Mouse (Mus musculus) c-Kit-negative CD71-positive TER-119-positive erythroid progenitor cells, embryonic 14.5 days (primary cell): ENCODE results near the gene Il12rb1.
"Not testable (repeated sequence)": the region's sequence is repeated elsewhere in the genome, so short reads cannot be mapped to it uniquely, and the experiment has no call there.

Experiments used
- DNase-seq: peaks from one replicate; pipeline ENCODE4 v3.0.0-alpha.2; 2013; ENCODE audit warnings: low read depth, low spot score

The Il12rb1 gene

DNA sequence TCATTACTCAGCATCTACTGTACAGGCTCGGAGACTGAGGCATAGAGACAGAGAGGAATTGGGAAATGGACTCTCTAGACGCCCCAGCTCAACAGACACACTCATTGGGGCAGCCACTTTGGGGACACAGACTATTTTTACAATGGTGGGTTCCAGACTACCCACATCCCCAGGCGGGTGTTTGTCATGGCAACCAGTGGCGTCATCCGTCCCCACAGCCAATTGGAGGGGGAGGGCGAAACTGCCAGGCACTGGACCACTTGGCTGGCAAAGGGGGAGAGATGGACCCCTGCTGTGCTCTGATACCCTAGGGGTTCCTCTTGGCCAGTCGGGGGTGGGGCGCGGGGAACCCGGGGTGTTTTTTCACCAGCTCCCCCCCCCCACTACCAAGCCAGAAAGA is 7.6 kb upstream of the Il12rb1 start:
- DNase-seq: no peak

GRCm38 (mm10) chr8:70801156-70801555 is 7.1 kb upstream of the Il12rb1 start:
- DNase-seq: no peak

DNA sequence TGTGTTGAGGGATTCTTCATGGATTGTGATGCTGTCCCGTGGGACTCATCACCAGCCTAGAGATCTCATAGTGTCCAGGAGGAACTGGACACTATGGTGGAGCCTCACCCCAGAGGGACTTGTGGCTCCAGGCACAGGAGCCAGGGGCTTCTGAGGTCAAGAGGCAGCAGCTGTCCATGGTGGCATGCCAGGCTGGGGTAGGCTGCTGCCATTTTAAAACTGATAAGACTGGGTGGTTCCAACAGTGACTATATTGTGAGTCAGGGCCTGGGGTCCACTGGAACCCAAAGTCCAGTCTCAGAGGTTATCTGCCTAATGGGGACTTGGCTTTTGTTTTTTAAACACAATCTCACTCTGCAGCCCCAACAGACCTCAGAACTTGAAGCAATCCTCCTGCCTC is 6.4 kb upstream of the Il12rb1 start:
- no peak for DNase-seq

- no peak for DNase-seq
Measured at GRCm38 (mm10) chr8:70802786-70803510, 5.3 kb upstream of the Il12rb1 start.

GRCm38 (mm10) chr8:70803761-70804480 is 4.3 kb upstream of the Il12rb1 start:
- DNase-seq: no peak

DNA sequence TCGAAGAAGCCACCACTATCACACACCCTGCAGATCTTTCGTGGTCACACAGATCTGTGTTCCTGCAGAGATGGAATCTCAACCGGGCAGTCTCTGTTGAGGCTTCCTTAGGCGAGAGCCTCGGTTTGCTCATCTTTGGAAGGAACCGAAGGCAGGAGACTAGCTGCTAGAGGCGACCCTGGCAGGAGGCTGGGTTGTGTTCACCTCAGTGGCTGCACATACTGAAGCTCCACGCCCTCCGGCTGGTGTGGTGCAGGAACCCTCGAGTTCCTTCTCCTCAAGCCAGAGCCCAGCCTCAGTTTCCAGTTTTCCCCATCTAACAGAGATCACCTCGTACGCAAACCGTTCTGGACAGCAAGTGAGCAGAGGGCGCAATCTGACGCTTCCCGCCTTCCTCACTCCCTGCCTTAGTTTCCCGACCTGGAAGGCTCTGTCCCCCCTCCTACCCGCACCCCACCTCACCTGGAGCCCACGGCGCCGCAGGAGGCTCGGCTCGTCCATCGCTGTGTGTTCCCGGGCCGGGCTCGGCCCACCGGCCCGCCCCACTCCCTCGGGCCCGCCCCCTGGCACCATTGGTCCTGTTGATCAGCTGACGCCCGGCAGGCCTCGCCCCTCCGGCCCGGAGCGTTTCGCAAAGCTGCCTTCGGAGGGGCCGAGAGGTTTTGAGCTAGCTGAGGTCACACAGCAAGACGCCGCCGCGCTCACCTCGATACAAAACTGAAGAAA is 3.6 kb upstream of the Il12rb1 start, which contains the start of gene Mast3:
TSS of gene Mast3 (minus strand) at position 574 of the 726 bp plus-strand sequence.
- peak; percentile 66 for DNase-seq

GRCm38 (mm10) chr8:70806541-70806940 is 1.7 kb upstream of the Il12rb1 start:
- no peak for DNase-seq

GRCm38 (mm10) chr8:70807304-70807703 is 945 bp upstream of the Il12rb1 start:
- DNase-seq: no peak

DNA sequence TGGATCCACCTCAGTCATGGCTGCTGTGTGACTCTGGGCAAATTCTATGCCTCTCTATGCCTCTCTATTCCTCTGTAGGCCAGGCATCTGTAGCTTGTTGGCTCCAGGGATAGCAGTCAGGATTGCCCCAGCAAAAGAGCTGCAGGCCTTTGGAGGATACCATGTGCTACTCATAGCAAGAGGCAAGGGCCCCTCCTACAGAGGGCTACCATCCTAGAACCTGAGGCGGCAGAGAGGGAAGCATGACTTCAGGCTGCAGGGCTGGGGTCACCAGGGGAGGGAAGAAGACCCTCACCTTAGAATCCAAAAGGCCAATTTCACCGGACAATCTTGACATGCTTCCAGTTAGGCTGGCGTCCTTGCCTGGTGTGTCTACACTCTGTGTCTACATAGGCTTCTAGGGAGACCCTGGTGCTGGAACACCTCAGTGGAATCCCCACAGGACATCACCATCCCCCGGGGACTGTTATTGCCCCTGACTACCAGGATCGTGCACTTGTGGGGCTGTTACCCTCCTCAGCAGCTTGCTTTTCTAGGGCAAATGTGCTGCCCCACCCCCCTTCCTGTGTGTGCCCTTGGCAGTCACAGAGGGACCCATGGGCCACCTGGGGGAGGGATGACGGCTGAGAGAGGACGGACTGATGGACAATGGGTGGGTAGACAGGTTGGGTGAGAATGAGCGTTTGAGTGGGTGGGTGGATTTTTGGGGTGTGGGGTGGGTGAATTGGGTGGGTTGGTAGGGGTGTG is 879 bp downstream of the Il12rb1 start:
- DNase-seq: no peak

DNA sequence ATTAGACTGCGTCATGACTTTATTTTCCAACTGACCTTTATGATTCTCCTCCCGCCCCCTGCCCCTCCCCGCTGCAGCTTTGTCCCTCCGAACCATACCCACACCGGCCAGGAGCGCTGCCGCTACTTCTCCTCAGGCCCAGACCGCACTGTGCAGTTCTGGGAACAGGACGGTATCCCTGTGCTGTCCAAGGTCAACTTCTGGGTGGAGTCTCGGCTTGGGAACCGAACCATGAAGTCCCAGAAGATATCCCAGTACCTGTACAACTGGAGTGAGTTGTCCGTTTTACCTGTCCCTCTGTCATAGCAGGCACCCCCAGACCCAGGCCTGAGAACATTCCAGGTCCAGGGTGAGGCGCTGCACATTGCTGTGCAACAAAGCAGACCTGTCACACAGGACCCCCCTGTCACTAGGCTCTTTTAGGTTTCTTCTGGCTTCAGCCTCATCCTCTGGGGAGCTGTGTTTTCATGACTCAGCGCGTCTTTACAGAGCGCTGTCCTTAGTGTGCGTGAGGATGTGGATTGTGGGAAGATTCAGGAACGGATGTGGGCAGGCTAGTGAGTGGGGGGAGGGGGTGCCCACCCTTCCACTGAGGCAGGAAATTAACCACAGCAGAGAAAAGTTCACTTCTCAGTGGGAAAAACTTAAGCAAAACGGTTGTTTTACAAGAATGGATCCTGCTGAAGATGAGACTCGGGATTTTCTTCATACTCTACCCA is 2.9 kb downstream of the Il12rb1 start:
- DNase-seq: no peak

DNA sequence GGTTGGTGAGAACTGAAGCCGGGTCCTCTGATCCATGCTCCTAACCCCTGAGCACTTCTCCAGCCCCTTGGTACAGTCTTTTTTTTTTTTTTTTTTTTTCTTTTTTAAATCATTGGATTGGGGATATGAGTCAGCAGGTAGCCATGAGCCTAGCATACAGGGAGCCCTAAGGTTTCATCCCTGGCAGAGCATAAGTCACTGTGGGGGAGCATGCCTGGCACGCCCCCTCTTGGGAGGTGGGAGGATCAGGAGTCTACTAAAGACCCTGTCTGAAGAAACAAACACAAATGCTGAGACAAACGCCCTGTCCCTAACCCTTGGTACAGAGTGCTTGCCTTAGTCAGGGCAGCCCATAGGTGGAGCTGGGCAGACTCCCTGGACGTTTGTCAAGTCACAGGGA is 3.8 kb downstream of the Il12rb1 start:
- no peak for DNase-seq

GRCm38 (mm10) chr8:70812885-70813284 is 4.6 kb downstream of the Il12rb1 start:
- no peak for DNase-seq

- peak; percentile 53 for DNase-seq
Measured at GRCm38 (mm10) chr8:70816679-70817078, 8.4 kb downstream of the Il12rb1 start.

- no peak for DNase-seq
Measured at GRCm38 (mm10) chr8:70820101-70820935, 12.1 kb downstream of the Il12rb1 start.

DNA sequence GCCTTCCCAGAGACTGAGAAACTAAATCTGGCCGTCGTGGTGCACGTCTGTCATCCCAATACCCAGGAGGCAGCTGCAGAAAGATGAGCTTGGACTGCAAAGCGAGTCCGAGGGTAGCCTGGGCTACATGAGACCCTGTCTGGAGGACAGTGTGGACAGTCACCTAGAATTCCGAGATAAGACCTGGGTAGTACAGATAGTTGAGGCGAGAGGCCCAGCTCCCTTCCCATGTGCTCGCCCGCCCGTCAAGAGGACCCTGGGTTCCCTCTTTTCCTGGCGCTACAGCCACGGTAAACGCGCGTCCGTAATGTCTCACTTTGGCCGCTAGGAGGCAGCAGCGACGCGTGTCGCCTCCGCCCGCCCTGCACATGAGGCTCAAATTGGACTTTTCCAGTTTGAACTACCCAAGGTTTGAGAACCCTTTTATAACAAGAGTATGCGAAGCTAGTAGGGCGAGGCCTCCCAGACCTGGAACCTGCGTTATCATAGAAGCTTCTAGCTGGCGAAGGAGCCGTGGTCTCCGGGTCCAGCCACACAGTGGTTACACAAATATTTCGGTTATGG is 13.2 kb downstream of the Il12rb1 start:
- no peak for DNase-seq

DNA sequence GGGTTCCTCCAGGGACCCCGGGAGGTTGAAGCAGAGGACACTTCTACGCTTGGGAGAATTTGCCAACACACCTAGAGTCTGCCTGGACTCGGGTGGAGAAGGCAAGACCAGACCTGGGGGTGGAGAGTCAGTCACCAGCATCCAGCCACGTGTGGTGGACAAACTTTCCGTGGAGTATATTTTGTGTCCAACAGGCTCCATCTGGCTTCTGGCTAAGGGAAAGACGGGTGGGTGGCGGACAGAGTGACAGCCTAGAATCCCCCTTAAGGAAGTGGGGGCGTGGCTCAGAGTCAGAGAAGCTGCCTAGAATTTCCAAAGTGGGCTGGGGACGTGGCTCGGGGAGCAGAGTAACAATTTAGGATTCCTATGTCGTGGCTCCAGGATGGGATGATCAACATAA is 13.7 kb downstream of the Il12rb1 start:
- DNase-seq: no peak

GRCm38 (mm10) chr8:70822594-70822993 is 14.3 kb downstream of the Il12rb1 start:
- DNase-seq: not testable (repeated sequence)

- no peak for DNase-seq
Measured at GRCm38 (mm10) chr8:70823802-70824201, 15.6 kb downstream of the Il12rb1 start.

DNA sequence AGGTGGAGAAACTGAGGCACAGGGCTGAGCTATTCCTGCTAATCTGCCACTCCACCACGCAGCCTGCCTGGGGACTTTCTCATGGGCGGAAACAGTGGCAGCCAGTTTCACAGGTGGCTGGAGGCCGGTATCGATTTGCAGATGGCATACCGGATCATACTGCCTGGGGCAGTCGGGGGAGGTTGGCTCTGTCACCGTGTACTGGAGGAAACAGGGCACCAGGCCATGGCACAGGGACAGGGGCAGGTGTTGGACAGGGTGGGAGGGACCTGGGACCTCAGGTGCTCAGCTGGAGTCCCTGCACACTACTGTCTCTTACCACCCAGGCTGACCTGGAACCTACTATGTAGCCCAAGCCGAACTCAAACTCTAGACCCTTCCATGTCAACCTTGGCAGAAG is 17.6 kb downstream of the Il12rb1 start:
- no peak for DNase-seq

- no peak for DNase-seq
Measured at GRCm38 (mm10) chr8:70827010-70827409, 18.8 kb downstream of the Il12rb1 start.
